Mouse (Mus musculus): ENCODE data around the gene Pde7b. TPM values are rescaled to one million over a fixed set of nuclear protein-coding genes. Genes with fewer than 3 reads are reported as not detected.

Pde7b gene
- total and polyA plus RNA-seq, 3 experiments, result 0.22 TPM; not detected in 2

DNA sequence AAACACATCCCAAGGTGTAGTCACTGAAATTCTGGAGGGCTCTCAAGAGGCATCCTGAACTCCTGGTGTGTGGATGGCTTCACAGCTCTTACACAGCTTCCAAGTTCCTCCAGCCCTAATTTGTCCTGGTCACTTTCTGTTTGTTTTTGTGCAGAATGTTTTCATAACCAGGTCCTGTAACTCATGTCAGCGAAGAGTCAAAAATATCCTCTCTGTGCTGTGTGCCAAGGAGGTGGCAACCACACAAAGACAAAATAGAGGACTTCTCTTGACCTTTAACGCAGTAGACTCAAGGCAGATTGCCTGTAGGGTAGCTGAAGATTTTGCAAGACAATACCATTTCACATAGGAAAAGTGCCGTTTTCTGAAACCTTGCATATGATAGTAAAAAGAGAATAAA is 14.9 kb upstream of the Pde7b start:
- peaks cover 13% of the 10 kb centered on the region for H3K27me3 ChIP-seq (ENCODE audit: insufficient read depth, low read length)
- H3K4me3 ChIP-seq (ENCODE audit: low read depth, low read length), result no peak overlapping the region
- DNase-seq (ENCODE audit: low spot score) (no peak), ATAC-seq (ENCODE audit: extremely low read depth, insufficient number of reproducible peaks, low FRiP score, poor library complexity, severe bottlenecking) (no peak)
- no peaks in the 10 kb centered on the region for H3K9me3 ChIP-seq (replicated peaks)
- no peaks in the 10 kb centered on the region for H3K4me1 ChIP-seq (ENCODE audit: insufficient read depth, low read depth, low read length)
- TF ChIP-seq GATA2 (IDR thresholded peaks at IDR 0.05; ENCODE audit: borderline replicate concordance, low read depth, low read length), result no peak
- TF ChIP-seq POLR2AphosphoS5 (IDR thresholded peaks at IDR 0.05; ENCODE audit: insufficient replicate concordance, low read depth, low read length), result no peak
- no peak for TF ChIP-seq GATA1 (IDR thresholded peaks at IDR 0.05; ENCODE audit: borderline replicate concordance, low read length)
- no peak for TF ChIP-seq CTCF (IDR thresholded peaks at IDR 0.05; ENCODE audit: low read depth, low read length)
- TF ChIP-seq TAL1 (conservative IDR thresholded peaks at IDR 0.05; ENCODE audit: low read depth, low read length), result no peak
- H3K36me3 ChIP-seq (replicated peaks), result no peaks in the 10 kb centered on the region

- Histone ChIP-seq H3K36me3 (replicated peaks) (no peaks in the 10 kb centered on the region), H3K4me1 (ENCODE audit: insufficient read depth, low read depth, low read length) (no peaks in the 10 kb centered on the region), H3K4me3 (ENCODE audit: low read depth, low read length) (no peak overlapping the region), H3K9me3 (replicated peaks) (no peaks in the 10 kb centered on the region), H3K27me3 (ENCODE audit: insufficient read depth, low read length) (peaks cover 10% of the 10 kb centered on the region; the same call in 1 of the 2 replicates)
- ATAC-seq (ENCODE audit: extremely low read depth, insufficient number of reproducible peaks, low FRiP score, poor library complexity, severe bottlenecking), result no peak
- no peak for TF ChIP-seq POLR2AphosphoS5 (IDR thresholded peaks at IDR 0.05; ENCODE audit: insufficient replicate concordance, low read depth, low read length)
- no peak for TF ChIP-seq CTCF (IDR thresholded peaks at IDR 0.05; ENCODE audit: low read depth, low read length)
- no peak for TF ChIP-seq GATA2 (IDR thresholded peaks at IDR 0.05; ENCODE audit: borderline replicate concordance, low read depth, low read length)
- TF ChIP-seq TAL1 (conservative IDR thresholded peaks at IDR 0.05; ENCODE audit: low read depth, low read length), result no peak
- no peak for TF ChIP-seq GATA1 (IDR thresholded peaks at IDR 0.05; ENCODE audit: borderline replicate concordance, low read length)
- DNase-seq (ENCODE audit: low spot score), result no peak
Measured at GRCm38 (mm10) chr10:20737146-20737545, 12.3 kb upstream of the Pde7b start.

GRCm38 (mm10) chr10:20735775-20736449 is 11.0 kb upstream of the Pde7b start:
- H3K9me3 ChIP-seq (replicated peaks), result no peaks in the 10 kb centered on the region
- no peak overlapping the region for H3K4me3 ChIP-seq (ENCODE audit: low read depth, low read length)
- H3K36me3 ChIP-seq (replicated peaks), result no peaks in the 10 kb centered on the region
- no peak for TF ChIP-seq CTCF (IDR thresholded peaks at IDR 0.05; ENCODE audit: low read depth, low read length)
- TF ChIP-seq TAL1 (conservative IDR thresholded peaks at IDR 0.05; ENCODE audit: low read depth, low read length), result no peak
- TF ChIP-seq GATA2 (IDR thresholded peaks at IDR 0.05; ENCODE audit: borderline replicate concordance, low read depth, low read length), result no peak
- TF ChIP-seq GATA1 (IDR thresholded peaks at IDR 0.05; ENCODE audit: borderline replicate concordance, low read length), result no peak
- TF ChIP-seq POLR2AphosphoS5 (IDR thresholded peaks at IDR 0.05; ENCODE audit: insufficient replicate concordance, low read depth, low read length), result no peak
- DNase-seq (ENCODE audit: low spot score), result no peak
- no peaks in the 10 kb centered on the region for H3K4me1 ChIP-seq (ENCODE audit: insufficient read depth, low read depth, low read length)
- no peak for ATAC-seq (ENCODE audit: extremely low read depth, insufficient number of reproducible peaks, low FRiP score, poor library complexity, severe bottlenecking)
- H3K27me3 ChIP-seq (ENCODE audit: insufficient read depth, low read length), result peaks cover 5% of the 10 kb centered on the region; the same call in 1 of the 2 replicates

- Histone ChIP-seq H3K9me3 (replicated peaks) (no peaks in the 10 kb centered on the region), H3K4me1 (ENCODE audit: insufficient read depth, low read depth, low read length) (no peaks in the 10 kb centered on the region), H3K36me3 (replicated peaks) (no peaks in the 10 kb centered on the region), H3K4me3 (ENCODE audit: low read depth, low read length) (no peak overlapping the region), H3K27me3 (ENCODE audit: insufficient read depth, low read length) (peaks cover 3% of the 10 kb centered on the region; the same call in 1 of the 2 replicates)
- ATAC-seq (ENCODE audit: extremely low read depth, insufficient number of reproducible peaks, low FRiP score, poor library complexity, severe bottlenecking) (no peak), DNase-seq (ENCODE audit: low spot score) (no peak)
- TF ChIP-seq GATA2 (IDR thresholded peaks at IDR 0.05; ENCODE audit: borderline replicate concordance, low read depth, low read length) (no peak), POLR2AphosphoS5 (IDR thresholded peaks at IDR 0.05; ENCODE audit: insufficient replicate concordance, low read depth, low read length) (no peak), TAL1 (conservative IDR thresholded peaks at IDR 0.05; ENCODE audit: low read depth, low read length) (no peak), CTCF (IDR thresholded peaks at IDR 0.05; ENCODE audit: low read depth, low read length) (no peak), GATA1 (IDR thresholded peaks at IDR 0.05; ENCODE audit: borderline replicate concordance, low read length) (no peak)
Measured at GRCm38 (mm10) chr10:20733576-20733975, 8.7 kb upstream of the Pde7b start.

DNA sequence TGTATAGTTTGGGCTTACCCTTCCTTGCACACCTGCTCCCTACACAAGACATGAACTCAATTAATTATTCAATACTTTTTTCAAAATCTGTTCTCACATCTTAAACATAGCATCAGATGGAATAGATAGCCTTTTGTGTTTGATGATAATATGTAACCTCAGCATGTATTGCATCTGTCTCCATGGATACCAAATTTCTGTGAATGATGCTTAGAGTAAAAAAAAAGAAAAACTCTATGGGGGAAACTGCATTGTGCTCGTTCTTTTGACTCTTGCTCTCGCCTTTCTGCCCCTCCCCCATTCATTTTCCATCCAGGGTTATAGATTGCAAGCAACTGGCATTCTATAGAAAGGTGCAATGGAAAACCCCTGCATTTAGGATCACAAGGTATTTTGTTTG is 7.3 kb upstream of the Pde7b start:
- Histone ChIP-seq H3K9me3 (replicated peaks) (no peaks in the 10 kb centered on the region), H3K4me3 (ENCODE audit: low read depth, low read length) (no peak overlapping the region), H3K4me1 (ENCODE audit: insufficient read depth, low read depth, low read length) (no peaks in the 10 kb centered on the region), H3K27me3 (ENCODE audit: insufficient read depth, low read length) (no peaks in the 10 kb centered on the region), H3K36me3 (replicated peaks) (no peaks in the 10 kb centered on the region)
- no peak for TF ChIP-seq TAL1 (conservative IDR thresholded peaks at IDR 0.05; ENCODE audit: low read depth, low read length)
- TF ChIP-seq CTCF (IDR thresholded peaks at IDR 0.05; ENCODE audit: low read depth, low read length), result no peak
- TF ChIP-seq GATA2 (IDR thresholded peaks at IDR 0.05; ENCODE audit: borderline replicate concordance, low read depth, low read length), result no peak
- no peak for TF ChIP-seq POLR2AphosphoS5 (IDR thresholded peaks at IDR 0.05; ENCODE audit: insufficient replicate concordance, low read depth, low read length)
- TF ChIP-seq GATA1 (IDR thresholded peaks at IDR 0.05; ENCODE audit: borderline replicate concordance, low read length), result no peak
- no peak for DNase-seq (ENCODE audit: low spot score)
- no peak for ATAC-seq (ENCODE audit: extremely low read depth, insufficient number of reproducible peaks, low FRiP score, poor library complexity, severe bottlenecking)

DNA sequence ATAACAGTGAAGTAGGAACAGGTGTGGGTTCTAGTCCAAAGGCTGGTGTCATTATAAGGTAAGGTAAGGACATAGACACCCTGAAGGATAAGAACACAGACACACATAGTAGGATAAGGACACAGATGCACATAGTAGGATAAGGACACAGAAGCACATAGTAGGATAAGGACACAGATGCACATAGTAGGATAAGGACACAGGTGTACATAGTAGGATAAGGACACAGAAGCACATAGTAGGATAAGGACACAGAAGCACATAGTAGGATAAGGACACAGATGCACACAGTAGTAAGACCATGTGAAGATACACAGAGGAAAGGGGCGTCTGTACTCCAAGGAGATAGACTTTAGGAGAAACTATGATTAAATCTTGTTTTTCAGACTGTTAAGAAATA is 5.2 kb upstream of the Pde7b start:
- ATAC-seq (ENCODE audit: extremely low read depth, insufficient number of reproducible peaks, low FRiP score, poor library complexity, severe bottlenecking) (no peak), DNase-seq (ENCODE audit: low spot score) (no peak)
- Histone ChIP-seq H3K36me3 (replicated peaks) (no peaks in the 10 kb centered on the region), H3K9me3 (replicated peaks) (no peaks in the 10 kb centered on the region), H3K4me3 (ENCODE audit: low read depth, low read length) (no peak overlapping the region), H3K27me3 (ENCODE audit: insufficient read depth, low read length) (peaks cover 3% of the 10 kb centered on the region; the same call in 1 of the 2 replicates), H3K4me1 (ENCODE audit: insufficient read depth, low read depth, low read length) (no peaks in the 10 kb centered on the region)
- TF ChIP-seq TAL1 (conservative IDR thresholded peaks at IDR 0.05; ENCODE audit: low read depth, low read length), result no peak
- no peak for TF ChIP-seq POLR2AphosphoS5 (IDR thresholded peaks at IDR 0.05; ENCODE audit: insufficient replicate concordance, low read depth, low read length)
- no peak for TF ChIP-seq CTCF (IDR thresholded peaks at IDR 0.05; ENCODE audit: low read depth, low read length)
- TF ChIP-seq GATA1 (IDR thresholded peaks at IDR 0.05; ENCODE audit: borderline replicate concordance, low read length), result no peak
- no peak for TF ChIP-seq GATA2 (IDR thresholded peaks at IDR 0.05; ENCODE audit: borderline replicate concordance, low read depth, low read length)
